Mouse (Mus musculus): Measurements from ENCODE around the gene Gm29094.
"Not testable (repeated sequence)": the region's sequence is repeated elsewhere in the genome, so short reads cannot be mapped to it uniquely, and the experiment has no call there.

Gene Gm29094

GRCm38 (mm10) chr9:89198969-89199416, at the start of gene Gm29094, which contains the start of gene Bcl2a1b:
Gene Gm29094 (plus strand): TSS chr9:89199379.
Gene Bcl2a1b (plus strand): TSS chr9:89199209.
- not testable (repeated sequence) for DNase-seq (ENCODE audit: low spot score in 2 of 2)

- DNase-seq (ENCODE audit: low spot score in 2 of 2) = not testable (repeated sequence)
Observed at GRCm38 (mm10) chr9:89172539-89172938, 26.6 kb upstream of the Gm29094 start.

GRCm38 (mm10) chr9:89178833-89179232, 20.3 kb upstream of the Gm29094 start:
- peak; percentile 37 to 71 for DNase-seq (ENCODE audit: low spot score in 2 of 2)

GRCm38 (mm10) chr9:89179469-89179868, 19.7 kb upstream of the Gm29094 start:
- not testable (repeated sequence) for DNase-seq (ENCODE audit: low spot score in 2 of 2)

GRCm38 (mm10) chr9:89187006-89187405, 12.2 kb upstream of the Gm29094 start:
- DNase-seq (ENCODE audit: low spot score in 2 of 2) = not testable (repeated sequence)

- DNase-seq (ENCODE audit: low spot score in 2 of 2) = not testable (repeated sequence)
Observed at GRCm38 (mm10) chr9:89195483-89195882, 3.7 kb upstream of the Gm29094 start.

- not testable (repeated sequence) for DNase-seq (ENCODE audit: low spot score in 2 of 2)
Observed at GRCm38 (mm10) chr9:89197509-89197908, 1.7 kb upstream of the Gm29094 start.

GRCm38 (mm10) chr9:89198349-89198748, 830 bp upstream of the Gm29094 start:
- not testable (repeated sequence) for DNase-seq (ENCODE audit: low spot score in 2 of 2)

- DNase-seq (ENCODE audit: low spot score in 2 of 2) = not testable (repeated sequence)
Observed at GRCm38 (mm10) chr9:89202256-89202655, 3.1 kb downstream of the Gm29094 start.

GRCm38 (mm10) chr9:89208939-89209338, 9.8 kb downstream of the Gm29094 start:
- DNase-seq (ENCODE audit: low spot score in 2 of 2) = not testable (repeated sequence)

- not testable (repeated sequence) for DNase-seq (ENCODE audit: low spot score in 2 of 2)
Observed at GRCm38 (mm10) chr9:89210353-89211064, 11.3 kb downstream of the Gm29094 start, which contains the start of gene Mthfs. Gene Mthfs (plus strand): TSS chr9:89210676.

- peak; percentile 83 to 95 for DNase-seq (ENCODE audit: low spot score in 2 of 2)
Observed at GRCm38 (mm10) chr9:89211065-89211858, 12.1 kb downstream of the Gm29094 start.

GRCm38 (mm10) chr9:89212428-89212827, 13.2 kb downstream of the Gm29094 start:
- DNase-seq (ENCODE audit: low spot score in 2 of 2) = not testable (repeated sequence)

- DNase-seq (ENCODE audit: low spot score in 2 of 2) = not testable (repeated sequence)
Observed at GRCm38 (mm10) chr9:89218174-89218573, 19.0 kb downstream of the Gm29094 start.

- not testable (repeated sequence) for DNase-seq (ENCODE audit: low spot score in 2 of 2)
Observed at GRCm38 (mm10) chr9:89219668-89220067, 20.5 kb downstream of the Gm29094 start.

GRCm38 (mm10) chr9:89220704-89221287, 21.6 kb downstream of the Gm29094 start:
- not testable (repeated sequence) for DNase-seq (ENCODE audit: low spot score in 2 of 2)

- DNase-seq (ENCODE audit: low spot score in 2 of 2) = no peak
Observed at GRCm38 (mm10) chr9:89226071-89226470, 26.9 kb downstream of the Gm29094 start.

GRCm38 (mm10) chr9:89228122-89228521, 28.9 kb downstream of the Gm29094 start:
- DNase-seq (ENCODE audit: low spot score in 2 of 2) = no peak

GRCm38 (mm10) chr9:89230897-89231497, 31.8 kb downstream of the Gm29094 start:
- DNase-seq (ENCODE audit: low spot score in 2 of 2) = not testable (repeated sequence)

- DNase-seq (ENCODE audit: low spot score in 2 of 2) = not testable (repeated sequence)
Observed at GRCm38 (mm10) chr9:89237131-89237530, 38.0 kb downstream of the Gm29094 start.

GRCm38 (mm10) chr9:89238976-89239505, 39.9 kb downstream of the Gm29094 start:
- not testable (repeated sequence) for DNase-seq (ENCODE audit: low spot score in 2 of 2)
